Mouse (Mus musculus) embryo, embryonic 11 days (tissue): ENCODE data around the gene Dcdc2a.

Source experiments
- DNase-seq: peaks from one replicate; pipeline ENCODE4 v3.0.0-alpha.2; 2015

Dcdc2a gene

DNA sequence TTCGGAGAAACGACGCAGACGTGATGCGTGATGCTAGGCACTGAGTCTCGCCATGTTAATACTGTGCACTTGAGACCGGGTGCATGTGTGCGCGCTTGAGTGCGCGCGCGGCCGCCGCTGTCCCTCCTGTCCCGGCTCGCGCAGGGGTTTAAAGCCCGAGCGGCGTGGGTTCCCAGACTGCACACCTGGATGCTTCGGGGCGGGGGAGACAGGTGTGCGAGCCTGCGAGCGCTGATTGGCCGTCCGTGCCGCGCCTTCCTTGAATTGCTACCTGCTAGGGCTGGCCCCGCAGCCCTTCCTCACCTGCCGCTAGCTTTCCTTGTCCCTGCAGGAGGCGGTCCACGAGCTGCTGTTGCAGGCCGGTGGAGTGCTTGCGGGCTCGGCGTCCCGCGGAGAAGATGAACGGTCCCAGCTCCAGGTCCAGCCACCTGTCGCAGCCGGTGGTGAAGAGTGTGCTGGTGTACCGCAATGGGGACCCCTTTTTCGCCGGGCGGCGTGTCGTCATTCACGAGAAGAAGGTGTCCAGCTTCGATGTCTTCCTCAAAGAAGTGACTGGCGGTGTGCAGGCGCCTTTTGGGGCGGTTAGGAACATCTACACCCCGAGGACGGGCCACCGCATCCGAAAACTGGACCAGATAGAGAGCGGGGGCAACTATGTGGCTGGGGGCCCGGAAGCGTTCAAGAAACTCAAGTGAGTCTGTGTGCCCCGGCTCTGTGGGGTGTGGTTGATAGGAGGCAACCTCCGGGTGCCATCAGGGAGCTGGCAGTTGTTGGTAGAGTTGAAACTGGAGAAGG, at the start of gene Dcdc2a:
Gene Dcdc2a, plus strand, starts transcription at position 132 of the 795 bp plus-strand sequence.
- DNase-seq: peak; percentile 47

DNA sequence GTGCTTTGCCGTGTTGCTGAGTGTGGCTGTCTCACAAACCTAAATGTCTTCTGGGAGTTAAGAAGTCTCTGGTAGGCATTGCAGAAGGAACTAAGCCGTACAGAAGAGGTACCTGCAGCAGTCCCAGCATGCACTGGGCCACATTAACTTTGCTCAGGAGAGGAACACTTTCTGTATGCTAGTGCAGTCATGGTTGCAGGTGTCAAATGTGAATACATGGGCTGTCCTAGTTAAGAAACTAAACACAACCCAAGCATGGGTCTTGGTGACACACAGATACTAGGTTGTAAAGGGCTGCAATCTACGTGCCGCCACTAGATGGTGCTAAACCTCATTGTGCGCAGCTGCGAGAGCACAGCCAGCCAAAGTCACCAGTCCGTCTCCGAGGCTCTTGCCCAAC, 48.7 kb upstream of the Dcdc2a start:
- no peak for DNase-seq

DNA sequence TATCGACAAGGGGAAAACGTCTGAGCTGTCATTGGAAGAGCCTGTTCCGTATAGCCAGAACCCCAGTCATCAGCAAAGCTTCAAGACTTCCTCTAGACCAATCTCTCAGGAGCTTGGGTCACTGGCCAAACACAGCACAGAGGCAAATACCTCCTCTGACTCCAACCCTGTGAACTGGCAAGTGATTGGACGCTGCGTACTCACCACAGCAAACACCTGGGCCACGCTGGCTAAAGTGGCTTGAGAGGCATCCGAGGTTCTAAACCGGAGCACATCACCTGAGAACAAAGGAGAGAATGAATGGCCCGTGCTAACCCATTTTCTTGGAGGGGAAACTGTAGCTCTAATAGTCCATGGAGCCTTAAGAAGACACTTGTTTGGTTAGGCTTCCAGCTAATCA, 37.5 kb upstream of the Dcdc2a start:
- no peak for DNase-seq

DNA sequence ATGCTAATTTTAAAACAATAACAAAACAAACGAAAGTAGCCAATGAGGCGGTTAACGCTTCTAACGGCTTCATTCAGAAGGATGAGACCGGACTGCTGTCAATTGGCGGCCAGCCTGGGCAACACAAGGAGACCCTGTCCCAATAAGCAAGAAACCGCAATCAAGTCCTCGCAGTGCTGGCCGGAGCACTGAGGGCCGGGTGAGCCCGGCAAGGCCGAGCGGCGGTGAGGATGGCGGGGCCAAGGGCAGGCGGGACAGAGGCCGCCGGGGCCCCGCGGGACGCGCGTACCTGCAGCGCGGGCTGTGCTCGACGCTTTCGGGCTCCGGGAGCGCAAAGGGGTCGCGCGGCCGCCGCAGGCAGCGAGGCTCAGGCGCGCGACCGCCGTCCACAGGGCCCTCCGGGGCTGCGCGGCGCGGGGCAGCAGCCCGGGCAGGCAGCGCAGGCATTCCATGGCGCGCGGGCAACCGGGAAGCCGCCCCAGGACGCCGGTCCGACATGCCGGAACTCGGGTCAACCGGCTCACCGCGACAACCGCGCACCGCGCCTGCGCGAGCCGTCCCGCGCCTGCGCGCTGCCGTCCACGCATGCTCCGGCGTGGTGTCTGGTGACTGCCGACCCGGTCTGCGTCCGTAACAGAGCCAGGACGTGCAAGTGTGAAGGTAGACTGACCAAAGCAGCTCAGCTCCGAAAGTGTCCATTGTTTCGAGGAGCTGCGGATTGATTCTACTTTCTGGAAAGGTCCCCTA, 35.8 kb upstream of the Dcdc2a start, which contains the start of gene Mrs2:
Gene Mrs2, minus strand, starts transcription at position 587 of the 747 bp plus-strand sequence.
- peak; percentile 91 for DNase-seq

DNA sequence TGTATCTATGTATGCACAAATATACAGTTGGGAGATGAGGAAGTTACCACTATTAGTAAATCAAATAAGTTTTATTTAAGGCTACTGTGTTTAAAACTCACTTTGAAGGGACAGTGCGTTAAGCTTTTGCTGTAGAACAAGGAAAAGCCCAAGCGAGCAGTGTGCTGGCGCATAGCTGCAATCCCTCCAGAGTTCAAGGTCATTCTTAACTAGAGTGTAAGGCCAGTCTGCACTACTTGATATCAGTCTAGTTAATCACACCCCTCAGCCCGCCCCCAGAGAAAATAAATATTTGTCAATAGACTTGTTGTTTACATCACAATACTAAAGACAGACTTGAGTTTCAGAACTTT, 35.3 kb upstream of the Dcdc2a start:
- no peak for DNase-seq

DNA sequence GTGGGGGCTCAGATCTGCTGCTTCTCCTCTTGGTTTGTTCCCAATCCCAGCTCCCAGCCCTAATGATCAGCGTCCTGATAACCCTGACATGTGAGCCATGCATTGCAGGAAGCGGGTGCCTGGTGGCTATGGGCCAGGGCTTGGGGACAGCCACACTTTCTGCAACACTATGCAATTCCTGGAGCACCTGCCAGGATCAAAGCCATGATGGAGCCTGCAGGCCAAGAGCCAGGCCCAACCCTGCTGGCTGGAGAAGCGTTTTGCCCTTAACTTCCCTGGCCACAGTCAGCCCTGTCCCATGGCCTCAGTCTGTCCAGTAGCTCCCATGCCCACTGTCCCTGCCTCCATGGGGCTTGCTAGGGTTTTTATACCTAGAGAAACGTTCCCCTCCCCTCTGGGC, 33.4 kb upstream of the Dcdc2a start:
- no peak for DNase-seq

DNA sequence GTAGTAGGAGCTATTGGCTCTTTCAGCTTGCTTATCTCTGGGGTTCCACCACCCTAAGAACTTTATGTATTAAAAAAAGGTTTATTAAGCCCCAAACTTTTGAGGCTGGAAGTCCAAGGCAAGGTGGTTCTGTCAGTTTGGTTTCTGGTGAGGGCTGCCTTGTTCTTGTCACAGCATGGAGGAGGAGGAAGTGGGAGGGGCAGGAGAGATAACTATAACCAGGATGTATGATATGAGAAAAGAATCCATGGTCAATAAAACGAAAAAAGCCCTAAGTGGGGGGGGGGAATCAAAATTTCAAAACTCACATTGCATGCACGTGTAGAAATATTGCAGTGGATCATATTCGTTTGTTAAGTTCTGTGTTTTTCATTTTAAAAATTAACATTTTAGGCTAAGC, 32.7 kb upstream of the Dcdc2a start:
- no peak for DNase-seq

DNA sequence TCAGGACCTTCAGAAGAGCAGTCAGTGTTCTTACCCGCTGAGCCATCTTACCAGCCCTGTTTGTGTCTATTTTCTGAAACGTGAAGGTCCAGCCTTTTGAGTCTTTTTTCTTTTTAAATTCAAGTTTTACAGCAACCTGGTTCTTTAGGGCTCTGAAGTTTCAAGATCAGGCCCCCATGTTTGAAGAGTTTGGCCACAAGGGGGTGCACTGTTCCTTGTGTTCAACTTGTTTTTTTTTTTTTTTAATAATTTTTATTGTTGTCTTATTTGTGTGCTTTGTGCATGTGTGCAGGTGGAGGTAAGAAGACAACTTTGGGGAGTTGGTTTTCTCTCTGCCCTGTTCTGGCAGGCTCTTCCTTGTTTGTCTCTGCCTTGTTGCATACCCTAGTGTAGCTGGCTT, 31.1 kb upstream of the Dcdc2a start:
- DNase-seq: peak; percentile 71

DNA sequence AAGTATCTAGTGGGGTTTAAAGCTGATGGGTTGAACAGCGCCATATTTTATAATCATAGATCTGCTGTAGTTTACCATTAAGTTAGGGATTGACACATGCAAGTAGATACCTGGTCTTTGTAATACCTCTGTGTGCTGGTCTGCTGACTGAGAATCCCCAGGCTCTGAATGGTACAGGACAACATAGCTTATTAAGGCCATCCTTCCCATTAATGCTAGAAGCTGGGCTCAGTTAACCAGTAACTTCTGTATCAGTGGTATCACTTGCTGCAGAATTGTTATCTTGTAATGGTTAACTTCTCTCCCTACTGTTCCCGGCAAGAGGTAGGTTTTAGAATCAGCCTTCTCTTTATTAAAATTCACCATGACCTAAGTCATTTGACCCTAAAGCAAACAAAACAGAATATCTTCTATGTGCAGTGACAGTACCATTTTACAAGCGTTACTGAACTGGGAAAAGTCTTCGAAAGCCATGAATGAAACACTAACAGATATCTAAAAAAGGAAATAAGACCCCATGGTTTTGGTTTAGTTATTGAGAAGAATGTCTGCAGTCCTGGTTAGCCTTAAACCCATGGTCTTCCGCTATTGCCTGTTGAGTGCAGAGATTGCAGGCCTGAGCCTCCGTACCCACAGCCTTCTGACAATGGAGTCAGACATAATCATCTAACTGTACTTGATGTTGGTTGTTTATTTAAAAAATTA, 29.2 kb upstream of the Dcdc2a start:
- no peak for DNase-seq

DNA sequence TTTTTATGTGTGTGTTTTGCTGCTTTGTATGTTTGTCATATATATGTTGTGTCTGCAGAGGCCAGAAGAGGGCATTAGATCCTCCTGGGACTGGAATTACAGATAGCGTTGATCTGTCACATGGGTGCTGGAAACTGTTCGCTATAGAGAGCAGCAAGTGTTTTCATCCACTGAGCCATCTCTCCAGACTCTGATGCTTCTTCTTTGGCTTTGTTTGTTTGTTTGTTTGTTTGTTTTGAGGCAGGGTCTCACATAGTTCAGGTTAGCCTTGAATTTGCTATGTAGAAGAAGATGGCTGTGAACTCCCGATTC, 28.7 kb upstream of the Dcdc2a start:
- DNase-seq: no peak

DNA sequence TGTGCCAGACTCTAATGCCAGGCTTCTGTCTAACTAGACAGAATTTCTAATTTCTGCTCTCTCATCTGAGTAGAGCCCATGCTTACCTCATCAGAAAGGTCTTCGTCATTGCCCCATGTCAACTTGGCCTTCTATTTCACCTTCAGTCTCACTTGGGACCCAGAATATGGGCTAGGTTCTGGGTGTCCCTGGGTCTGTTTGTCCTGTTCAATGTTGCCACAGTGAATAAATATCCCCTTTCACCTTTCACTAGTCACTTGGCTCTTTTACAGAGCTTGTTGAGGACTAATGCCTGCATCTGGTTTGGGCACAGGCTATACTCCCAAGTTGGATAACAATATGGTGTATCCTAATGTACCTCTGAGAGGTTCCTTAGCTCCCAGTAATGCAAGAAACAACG, 16.3 kb upstream of the Dcdc2a start:
- DNase-seq: no peak

DNA sequence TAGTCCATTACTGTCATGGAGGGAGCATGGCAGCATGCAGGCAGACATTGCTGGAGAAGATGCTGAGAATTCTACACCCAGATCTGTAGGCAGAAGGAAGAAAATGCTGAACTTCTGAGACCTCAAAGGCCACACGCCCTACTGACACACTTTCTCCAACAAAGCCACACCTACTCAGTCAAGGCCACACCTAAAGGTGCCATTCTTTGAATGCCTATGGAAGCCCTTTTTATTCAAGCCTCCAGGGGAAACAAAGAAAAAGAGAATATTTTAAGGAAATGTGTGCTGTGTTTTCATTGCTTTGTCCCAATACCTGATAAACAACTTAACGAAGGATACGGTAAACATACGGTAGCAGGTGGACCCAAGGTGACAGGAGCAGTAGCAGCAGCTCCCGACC, 3.1 kb upstream of the Dcdc2a start:
- DNase-seq: no peak

DNA sequence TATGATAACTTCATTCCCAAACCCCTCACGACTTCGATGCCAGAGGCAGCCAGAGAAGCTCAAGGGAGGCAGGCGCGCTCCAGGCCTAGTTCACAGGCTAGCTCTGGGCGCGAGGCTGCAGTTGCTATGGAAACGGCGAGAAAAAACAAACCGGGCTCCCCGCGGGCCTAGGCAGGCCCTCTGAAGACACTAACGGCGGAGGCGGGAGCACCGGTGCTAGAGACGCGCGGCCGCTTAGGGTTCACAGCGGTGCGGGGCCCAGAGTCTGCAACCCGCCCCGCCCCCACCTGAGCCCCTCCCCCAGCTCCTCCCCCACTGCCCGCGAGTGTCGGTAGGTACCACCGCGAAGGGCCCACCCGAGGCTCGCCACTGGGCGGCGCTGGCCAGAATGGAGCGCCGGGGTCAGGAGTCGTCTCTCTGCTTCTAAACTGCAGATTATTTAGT, 671 bp upstream of the Dcdc2a start:
- DNase-seq: peak; percentile 87

DNA sequence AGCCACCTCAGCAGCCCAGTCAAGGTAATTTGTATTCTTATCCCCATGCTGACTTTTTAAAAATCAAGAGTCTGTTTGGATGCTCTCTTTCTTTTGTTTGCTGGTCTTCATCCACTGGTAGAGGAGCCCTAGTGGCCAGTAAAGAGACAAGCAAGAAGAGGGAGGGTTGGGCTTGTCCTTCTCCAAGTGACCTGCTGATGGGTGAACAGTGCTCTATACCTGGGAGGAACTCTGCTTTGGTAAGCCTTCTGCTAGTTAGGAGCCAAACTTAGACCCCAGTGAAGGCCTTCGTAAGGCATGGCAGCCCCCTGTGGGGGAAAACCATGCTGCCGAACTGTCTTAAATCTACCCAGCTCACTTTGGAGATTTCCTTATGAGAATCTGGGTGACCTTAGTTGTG, 10.9 kb downstream of the Dcdc2a start:
- no peak for DNase-seq

DNA sequence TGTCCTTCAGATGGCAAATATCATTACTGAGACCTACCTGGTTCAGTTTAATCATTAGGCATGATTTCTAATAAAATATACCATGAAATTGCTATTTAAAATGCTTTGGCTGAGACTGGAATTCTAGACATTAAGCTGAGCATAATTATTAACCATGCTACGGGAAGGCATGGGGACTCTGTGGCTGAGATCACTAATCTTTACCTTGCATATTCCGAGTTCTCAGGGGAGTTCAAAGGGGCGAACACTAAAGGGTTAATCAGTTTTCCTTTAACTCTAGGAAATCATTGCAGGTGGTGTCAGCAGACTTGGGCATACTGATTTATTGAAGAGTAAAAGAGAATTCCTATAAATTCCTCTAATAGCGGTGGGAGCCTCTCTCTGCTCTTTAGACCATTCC, 11.4 kb downstream of the Dcdc2a start:
- no peak for DNase-seq

DNA sequence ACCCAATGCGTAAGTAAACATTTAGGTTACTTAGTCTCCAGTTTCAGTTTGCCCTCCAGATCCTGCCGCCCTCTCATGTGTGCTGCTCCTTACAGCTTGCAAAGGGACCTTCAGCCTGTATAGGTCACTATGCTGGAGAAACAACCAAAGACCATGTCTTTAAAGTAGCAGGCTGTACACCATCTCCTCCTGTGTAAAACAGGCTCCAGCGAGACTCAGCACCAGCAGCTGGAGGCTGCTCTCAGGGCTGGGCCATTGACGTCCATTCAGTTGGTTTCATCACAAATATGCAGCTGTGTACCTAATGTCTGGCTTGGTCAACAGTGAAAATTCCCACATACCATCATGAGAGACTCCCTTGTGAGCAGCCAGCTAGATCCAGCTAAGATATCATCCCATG, 14.0 kb downstream of the Dcdc2a start:
- no peak for DNase-seq

DNA sequence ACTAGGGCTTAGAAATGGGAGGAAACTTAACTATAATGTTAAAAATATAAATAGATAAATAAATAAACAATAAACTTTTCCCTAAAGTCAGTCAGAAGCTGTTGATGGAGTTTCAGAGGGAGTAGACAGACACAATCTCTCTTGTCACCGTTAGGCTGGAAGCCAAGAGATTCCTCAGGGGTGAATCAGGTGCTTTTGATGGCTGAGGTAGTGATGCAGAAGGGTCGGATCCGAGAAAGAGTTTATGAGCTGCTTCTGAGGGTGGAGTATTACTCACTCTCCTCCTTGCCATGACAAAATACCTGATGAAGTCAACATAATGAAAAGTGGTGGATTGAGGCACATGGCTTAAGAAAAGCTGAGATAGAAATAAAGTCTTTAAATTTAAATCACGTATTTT, 15.0 kb downstream of the Dcdc2a start:
- DNase-seq: no peak

DNA sequence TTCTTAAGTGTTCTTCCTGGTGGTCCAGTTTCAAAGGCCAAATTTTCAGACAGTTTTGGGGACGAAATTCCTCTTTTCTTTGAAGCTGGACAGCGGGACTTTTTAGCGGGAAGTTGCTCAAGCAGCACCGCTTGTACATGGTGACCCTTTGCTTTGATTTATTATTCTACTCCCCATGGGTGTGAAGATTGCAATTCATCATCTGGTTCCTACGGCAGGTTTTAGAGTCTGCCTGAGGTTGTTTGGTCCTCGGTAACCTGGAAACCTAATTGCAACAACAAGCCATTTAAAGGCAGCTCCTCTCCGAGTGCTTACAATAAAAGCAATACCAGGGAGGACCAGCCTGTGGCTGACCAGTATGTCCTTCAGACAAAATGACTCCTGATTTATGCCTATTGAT, 21.5 kb downstream of the Dcdc2a start:
- peak; percentile 56 for DNase-seq

DNA sequence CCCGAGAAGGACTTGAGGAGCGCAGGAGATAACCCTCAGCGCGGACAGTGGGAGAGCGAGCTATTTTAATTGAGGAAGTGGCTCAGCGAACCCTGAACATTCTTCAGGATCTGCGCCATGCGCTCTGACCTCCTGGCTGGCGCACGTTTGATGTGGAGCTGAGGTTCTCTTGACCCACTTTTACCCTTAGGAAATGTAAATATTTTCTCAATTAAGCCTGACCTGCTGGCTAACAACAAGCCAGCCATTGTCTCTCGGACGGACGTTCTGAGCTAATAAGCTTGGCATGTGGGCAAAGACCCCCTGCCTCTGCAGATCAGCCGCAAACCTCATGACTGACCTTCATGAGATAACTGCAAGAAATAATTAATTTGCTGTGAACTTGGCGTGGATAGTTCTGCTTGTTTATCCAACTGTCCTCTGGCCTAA, 27.4 kb downstream of the Dcdc2a start:
- peak; percentile 70 for DNase-seq

DNA sequence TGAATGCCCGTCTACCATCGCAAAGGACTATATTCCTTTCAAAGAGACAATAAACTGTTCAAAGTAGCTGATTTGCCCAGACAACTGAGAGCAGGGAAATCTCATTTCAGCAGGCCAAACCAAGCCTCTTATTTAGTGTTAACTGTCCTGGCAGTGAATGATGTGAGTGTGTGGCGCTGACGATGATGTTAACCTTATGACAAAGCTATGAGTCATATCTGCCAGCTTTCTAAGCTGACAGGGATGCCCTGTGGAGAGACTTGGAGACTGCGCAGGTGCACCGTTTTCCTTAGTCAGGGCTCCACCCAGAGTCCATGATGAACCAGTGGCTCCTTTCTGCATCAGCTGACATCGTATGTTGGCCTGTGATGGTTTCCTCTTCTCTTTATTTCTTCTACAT, 29.3 kb downstream of the Dcdc2a start:
- DNase-seq: no peak

DNA sequence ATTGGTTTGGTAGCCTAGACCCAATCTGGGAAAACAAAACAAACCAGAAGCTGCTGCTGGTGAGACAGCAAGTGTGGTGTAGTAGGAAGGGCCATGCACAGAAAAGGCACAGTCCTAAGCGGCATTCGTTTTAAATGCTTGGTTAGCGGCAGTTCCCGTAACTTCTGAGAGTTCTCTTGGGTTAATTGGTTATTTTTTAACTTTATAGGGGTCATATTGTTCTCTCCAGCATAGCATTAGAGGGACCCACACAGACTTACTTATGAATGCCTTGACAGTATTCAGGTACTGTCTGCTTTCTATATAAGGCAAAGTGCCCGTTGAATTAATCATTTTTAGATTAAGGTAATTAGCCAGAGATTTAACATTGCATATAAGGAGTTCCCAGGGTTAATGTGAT, 35.5 kb downstream of the Dcdc2a start:
- DNase-seq: no peak

DNA sequence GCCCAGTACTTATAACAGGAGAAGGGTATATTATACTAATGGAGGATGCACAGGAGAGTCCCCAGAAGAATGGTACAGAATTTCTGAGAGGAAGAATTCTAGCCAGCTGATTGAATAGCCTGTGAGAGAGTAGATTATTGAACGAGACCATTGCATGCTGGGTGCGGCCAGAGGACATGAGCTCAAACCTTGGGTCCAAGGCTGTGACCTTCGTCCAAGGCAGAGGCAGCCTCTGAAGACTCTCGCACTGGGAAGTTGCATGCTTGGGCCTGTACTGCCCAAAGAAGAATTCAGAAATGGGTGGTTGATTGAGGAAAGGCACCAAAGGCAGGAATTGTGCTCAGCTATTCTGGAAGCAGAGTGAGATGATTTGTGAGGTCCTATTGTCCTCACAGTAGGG, 38.0 kb downstream of the Dcdc2a start:
- DNase-seq: no peak

DNA sequence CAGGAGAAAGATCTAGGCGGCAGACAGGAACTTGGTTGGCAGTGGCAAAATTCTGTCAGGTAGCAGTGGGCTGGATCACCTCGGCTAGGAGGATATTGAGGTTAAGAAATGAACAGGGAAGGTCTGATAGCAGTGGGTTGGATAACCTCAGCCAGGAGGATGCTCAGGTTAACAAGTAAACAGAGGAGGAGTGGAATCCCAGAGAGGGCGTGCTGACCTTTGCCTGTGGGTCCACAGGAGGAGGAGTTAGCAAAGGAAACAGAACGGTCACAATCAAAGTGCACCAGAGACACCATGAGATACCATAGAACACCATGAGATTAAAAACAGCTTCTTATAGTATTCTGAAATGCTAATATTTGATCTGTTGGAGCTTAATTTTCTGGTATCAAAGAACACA, 38.6 kb downstream of the Dcdc2a start:
- DNase-seq: no peak

DNA sequence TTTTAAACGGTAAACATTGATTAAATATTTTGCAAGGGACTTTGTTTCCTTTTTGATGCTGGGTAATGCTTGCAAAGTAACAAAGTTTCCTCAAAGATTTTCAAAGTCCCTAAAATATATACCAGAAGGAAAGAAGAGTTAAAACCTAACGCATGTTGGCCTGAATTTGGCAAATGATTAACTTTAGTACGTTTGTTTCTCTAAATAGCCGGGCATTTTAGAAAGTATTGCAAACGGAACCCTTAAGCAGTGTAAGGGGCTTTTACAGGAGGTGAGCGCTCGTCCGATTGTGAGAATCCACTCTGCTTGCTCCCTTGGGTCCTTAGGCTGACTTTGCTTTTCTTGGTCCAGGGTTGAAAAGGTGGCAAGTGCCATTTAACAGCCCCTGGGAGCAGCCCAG, 41.5 kb downstream of the Dcdc2a start:
- DNase-seq: no peak
